Mouse (Mus musculus) adrenal gland, adult 2 months (tissue): ENCODE results near the gene Atad5. TPM values are rescaled to one million over a fixed set of nuclear protein-coding genes. Genes with fewer than 3 reads are reported as not detected.
"Not testable (repeated sequence)": the region's sequence is repeated elsewhere in the genome, so short reads cannot be mapped to it uniquely, and the experiment has no call there.

Experiments
- DNase-seq: peaks from one replicate; pipeline ENCODE4 v3.0.0; 2021
- long read RNA-seq: library from polyadenylated mRNA; stranded (forward); transcript quantifications from one replicate; pipeline ENCODE4 v2.0.0, GENCODE M21; 2021
- polyA plus RNA-seq: library from polyadenylated mRNA; depleted of rRNA; stranded (reverse); fragments of >200 nt; gene quantifications from 2 replicates; pipeline ENCODE4 v1.2.3, GENCODE M21; 2012; rRNA removed
- total RNA-seq, 2 experiments: library from RNA; stranded (reverse); gene quantifications; 2 replicates each; pipeline ENCODE4 v1.2.3; 2021

Atad5 gene
- total RNA-seq: 1 to 10 TPM; 1.3 to 1.9 TPM
- polyA plus RNA-seq: 0.27 and 0.42 TPM in 2 replicates
- long read RNA-seq: 0 reads

GRCm38 (mm10) chr11:80088917-80089816 is at the start of gene Atad5:
Gene Atad5, plus strand, starts transcription at chr11:80089400.
- DNase-seq: peak; percentile 90

DNA sequence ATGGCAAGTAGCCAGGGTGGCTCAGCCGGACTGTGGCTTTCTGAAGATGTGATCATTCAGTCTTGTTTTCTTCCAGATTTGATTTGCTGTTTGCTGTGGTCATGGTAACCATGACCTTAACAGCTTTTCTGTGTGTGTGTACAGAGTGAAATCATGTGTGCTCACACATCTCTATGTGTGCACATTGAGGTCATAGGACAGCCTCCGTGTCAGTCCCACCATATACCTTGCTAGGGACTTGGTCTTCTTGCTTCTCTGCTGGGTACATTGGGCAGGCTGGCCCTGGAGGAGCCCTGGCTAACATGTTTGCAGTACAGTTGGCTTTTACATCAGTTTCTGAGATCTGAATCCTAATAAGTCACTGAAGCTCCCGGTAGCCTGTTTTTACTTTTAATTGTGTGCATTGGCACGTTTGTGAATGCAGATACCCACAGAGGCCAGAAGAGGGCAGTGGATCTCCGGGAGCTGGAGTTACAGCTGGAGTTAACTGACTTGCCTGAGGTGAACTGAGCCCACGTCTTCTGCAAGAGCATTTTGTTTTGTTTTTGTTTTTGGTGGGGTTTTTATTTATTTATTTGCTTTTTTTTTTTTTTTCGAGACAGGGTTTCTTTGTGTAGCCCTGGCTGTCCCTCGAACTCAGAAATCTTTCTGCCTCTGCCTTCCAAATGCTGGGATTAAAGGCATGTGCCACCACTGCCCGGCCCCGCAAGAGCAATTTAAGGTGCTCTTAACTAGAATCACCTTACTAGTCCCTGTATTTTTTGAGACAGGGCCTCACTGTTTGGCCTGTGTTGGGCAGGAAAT is 46.4 kb upstream of the Atad5 start:
- peak; percentile 48 for DNase-seq

DNA sequence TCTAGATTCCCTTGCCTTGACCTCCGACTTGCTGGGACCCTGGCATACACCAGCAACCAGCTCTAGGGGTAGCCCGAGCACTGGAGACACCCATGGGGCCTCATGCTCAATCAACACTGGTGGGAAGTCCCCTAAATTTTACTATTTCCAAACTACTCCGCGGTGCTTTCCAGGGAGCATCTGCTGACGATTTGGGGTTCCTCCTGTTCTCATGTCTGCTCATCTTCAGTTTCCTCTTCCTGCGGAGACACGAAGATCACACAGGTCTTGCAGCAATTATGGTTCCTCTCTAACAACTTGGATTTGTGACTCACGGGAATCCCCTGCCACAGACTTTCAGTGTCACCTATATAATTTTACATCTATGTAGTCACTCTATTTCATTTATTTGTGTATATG is 45.8 kb upstream of the Atad5 start:
- no peak for DNase-seq

DNA sequence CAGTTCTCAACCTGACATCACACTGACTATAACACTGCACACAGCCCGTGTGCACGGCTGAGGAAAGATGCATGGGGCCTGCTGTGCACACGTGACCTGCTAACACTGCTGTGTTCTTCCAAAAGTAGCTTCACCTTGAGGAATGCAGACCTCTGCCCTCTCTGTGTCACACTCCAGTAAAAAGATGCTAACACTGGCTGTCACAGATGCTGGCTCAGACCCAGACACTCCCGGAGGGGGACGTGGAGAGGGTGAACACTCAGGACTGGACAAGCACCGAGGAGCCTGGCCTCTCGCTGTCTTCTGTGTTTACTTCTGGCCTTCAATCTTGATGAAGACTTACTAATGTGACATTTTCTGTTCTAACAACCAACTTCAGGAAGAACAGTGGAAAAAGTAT is 42.3 kb upstream of the Atad5 start:
- no peak for DNase-seq

GRCm38 (mm10) chr11:80050088-80050487 is 39.1 kb upstream of the Atad5 start:
- DNase-seq: no peak

- no peak for DNase-seq
These were observed 36.7 kb upstream of the Atad5 start for GRCm38 (mm10) chr11:80052456-80052855.

DNA sequence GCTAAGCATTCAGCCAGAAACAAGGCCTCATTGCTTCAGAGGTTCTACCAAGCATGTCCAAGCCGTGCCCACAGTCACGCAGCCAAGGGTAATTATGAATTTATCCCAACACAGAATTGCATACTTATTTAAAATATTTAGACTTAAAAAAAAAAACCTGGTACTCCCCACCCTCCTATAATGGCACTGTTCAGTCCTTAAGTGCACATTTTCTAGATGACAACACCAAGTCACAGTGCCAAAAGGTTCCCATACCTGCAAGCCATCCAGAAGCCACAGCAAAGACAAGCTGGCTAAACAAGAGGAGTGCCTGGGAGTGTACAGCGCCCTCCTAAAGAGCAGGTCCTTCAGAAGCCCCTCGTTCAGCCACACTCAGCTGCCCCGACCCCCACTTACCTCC is 36.0 kb upstream of the Atad5 start:
- no peak for DNase-seq

DNA sequence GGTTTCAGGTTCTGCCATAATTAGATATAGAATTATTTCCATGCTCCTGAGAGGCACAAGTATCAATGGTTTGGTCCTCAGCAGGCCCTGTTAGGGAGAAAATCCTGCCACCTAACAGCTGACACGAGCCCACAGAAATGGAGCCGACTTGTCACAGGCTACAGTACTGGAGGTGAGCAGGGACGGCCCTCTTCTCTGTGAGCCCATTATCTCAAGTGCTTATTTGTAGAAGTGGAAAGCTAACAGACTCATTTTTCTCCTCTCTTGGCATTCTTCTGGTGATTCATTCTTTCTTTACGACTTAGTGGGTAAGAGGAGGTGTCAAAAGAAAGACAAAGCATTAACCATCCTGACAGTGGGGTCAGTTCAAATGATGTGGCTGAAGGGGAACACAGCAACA is 34.5 kb upstream of the Atad5 start:
- DNase-seq: no peak

- no peak for DNase-seq
These were observed 33.1 kb upstream of the Atad5 start for GRCm38 (mm10) chr11:80056141-80056540.

DNA sequence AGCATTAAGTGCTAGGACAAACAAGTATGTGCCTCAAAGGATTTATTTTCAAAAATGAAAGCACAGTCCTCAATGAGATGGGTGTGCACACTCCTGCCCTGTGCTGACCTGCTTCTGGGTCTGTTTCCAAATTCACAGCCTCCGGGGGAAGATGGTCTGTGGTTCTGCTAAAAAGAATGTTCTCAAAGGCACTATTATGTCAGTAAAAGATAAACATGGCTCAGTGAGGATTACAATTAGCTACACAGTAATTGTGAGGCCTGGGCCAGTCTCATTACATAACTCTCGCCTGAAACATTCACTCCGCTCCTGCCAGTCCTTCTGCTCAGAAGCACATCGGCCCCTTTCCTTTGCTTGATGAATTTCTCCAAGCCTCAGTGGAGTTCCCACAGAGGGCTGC is 27.0 kb upstream of the Atad5 start:
- DNase-seq: no peak

- not testable (repeated sequence) for DNase-seq
These were observed 22.8 kb upstream of the Atad5 start for GRCm38 (mm10) chr11:80066373-80066772.

GRCm38 (mm10) chr11:80067558-80067957 is 21.6 kb upstream of the Atad5 start:
- DNase-seq: no peak

- DNase-seq: no peak
These were observed 19.4 kb upstream of the Atad5 start for GRCm38 (mm10) chr11:80069815-80070214.

DNA sequence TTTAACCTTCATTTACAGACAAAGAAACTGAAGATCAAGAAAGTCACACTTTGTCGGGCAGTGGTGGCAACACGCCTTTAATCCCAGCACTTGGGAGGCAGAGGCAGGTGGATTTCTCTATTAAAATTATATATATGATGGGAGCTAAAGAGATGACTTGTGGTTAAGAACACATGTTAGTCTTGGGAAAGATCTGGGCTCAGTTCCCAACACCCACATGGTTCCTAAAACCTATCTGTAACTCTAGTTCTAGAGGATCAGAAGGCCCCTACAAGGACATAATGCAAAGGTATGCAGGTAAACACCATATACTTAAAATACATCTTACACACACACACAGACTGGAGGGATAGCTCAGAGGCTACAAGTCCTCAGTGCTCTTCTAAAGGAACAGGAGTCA is 18.2 kb upstream of the Atad5 start:
- no peak for DNase-seq

- no peak for DNase-seq
These were observed 16.8 kb upstream of the Atad5 start for GRCm38 (mm10) chr11:80072365-80072764.

GRCm38 (mm10) chr11:80075608-80076277 is 13.5 kb upstream of the Atad5 start:
- DNase-seq: no peak

DNA sequence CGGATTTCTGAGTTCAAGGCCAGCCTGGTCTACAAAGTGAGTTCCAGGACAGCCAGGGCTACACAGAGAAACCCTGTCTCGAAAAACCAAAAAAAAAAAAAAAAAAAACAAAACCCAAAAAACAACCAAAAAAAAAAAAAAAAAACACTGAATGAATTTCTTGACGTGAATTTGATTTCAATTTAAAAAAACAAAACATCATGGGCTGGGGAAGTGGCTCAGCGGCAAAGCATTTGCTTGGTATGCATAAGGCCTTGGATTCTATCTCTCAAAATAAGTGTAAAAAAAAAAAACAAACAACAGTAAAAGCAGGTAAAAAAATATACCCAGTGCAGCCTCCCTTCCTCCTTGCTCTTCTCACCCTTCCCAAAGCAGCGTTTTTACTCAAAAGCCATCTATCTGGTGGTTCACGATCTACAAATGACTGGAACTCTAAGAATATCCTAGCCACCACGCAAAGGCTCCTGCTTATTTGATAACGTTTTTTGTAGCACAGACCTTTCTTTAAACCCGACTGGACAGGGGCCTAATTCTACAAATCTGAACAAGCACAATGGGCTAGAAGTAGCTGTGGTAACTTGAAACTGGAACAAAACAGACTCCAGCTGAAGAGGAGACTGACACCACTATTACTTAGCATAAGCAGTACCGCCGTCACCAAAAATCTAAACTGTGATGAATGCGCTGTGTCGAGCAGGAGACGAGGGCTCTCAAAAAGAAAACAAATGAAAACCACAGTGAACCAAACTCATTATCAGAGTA is 11.2 kb upstream of the Atad5 start:
- no peak for DNase-seq

DNA sequence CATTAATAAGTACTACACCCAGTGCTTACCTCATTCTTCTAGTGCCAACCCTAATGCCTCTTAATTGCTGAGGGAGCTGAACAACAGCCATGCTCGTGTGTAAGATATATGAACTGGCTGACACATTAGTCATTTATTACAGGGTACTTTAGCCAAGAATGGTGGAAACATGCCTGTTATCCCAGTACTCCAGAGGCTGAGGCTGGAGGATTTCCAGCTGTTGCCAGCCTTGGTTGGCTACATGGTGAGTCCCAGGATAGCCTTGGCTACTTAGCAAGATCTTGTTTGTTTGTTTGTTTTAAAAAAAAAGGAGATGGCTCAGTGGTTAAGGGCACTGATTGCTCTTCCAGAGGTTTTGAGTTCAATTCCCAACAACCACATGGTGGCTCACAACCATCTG is 10.4 kb upstream of the Atad5 start:
- no peak for DNase-seq

DNA sequence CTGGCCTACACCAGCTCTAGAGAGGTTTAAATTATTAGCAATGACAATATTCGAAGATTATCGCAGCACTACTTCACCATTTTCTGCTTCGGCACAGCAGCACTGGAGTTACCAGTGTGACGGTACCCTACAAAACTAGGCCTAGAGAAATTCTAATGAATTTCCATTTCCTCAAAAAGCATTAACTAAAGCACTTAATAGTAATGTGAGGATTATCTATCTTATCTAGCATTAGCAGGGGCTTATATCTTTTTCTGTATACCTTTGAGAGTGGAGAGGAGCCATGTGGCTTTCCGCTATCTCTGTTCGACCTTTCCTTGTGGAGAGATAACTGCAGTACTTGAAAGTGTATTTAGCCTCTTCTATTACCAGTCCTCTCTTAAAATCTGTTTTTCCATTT is 9.4 kb upstream of the Atad5 start:
- DNase-seq: no peak

GRCm38 (mm10) chr11:80080381-80080825 is 8.8 kb upstream of the Atad5 start:
- no peak for DNase-seq
